Mouse (Mus musculus) hindbrain, embryonic 14.5 days (tissue): ENCODE measurements around the gene Hspb6. TPM values are rescaled to one million over a fixed set of nuclear protein-coding genes. Genes with fewer than 3 reads are reported as not detected.

Experiments used
- ATAC-seq: fragments of 200-750 bp; cut with Nextera tagmentation; 2 replicates; pipeline ENCODE4 v1.8.0; 2017; ENCODE audit warnings: moderate number of reproducible peaks, mild to moderate bottlenecking, moderate TSS enrichment, moderate library complexity; ENCODE audit not compliant: low FRiP score
- DNase-seq: peaks from one replicate; pipeline ENCODE4 v3.0.0-alpha.2; 2015; ENCODE audit warnings: low spot score
- H3K27ac ChIP-seq: fragments of 300-500 bp; sonication (generic); 2 replicates; pipeline ENCODE4 v1.5.1; 2014; ENCODE audit warnings: mild to moderate bottlenecking, moderate library complexity
- H3K27me3 ChIP-seq: fragments of 300-500 bp; sonication (generic); 2 replicates; pipeline ENCODE4 v1.6.1; 2014; ENCODE audit warnings: mild to moderate bottlenecking, low read length, mixed read lengths; ENCODE audit not compliant: control insufficient read depth, insufficient read depth
- H3K36me3 ChIP-seq: fragments of 300-500 bp; sonication (generic); replicated peaks from 2 replicates; pipeline ENCODE4 v1.6.1; 2014; ENCODE audit not compliant: control insufficient read depth, insufficient read depth
- H3K4me1 ChIP-seq: fragments of 300-500 bp; sonication (generic); replicated peaks from 2 replicates; pipeline ENCODE4 v1.6.1; 2014; ENCODE audit warnings: antibody characterized with exemption, low read length, mixed read lengths; ENCODE audit not compliant: control insufficient read depth, insufficient read depth
- H3K4me2 ChIP-seq: fragments of 300-500 bp; sonication (generic); replicated peaks from 2 replicates; pipeline ENCODE4 v1.6.1; 2014; ENCODE audit warnings: mild to moderate bottlenecking, moderate library complexity
- H3K4me3 ChIP-seq: fragments of 300-500 bp; sonication (generic); replicated peaks from 2 replicates; pipeline ENCODE4 v1.5.1; 2014; ENCODE audit warnings: mild to moderate bottlenecking, low read length
- H3K9ac ChIP-seq: fragments of 300-500 bp; sonication (generic); 2 replicates; pipeline ENCODE4 v1.6.1; 2014
- H3K9me3 ChIP-seq: fragments of 300-500 bp; sonication (generic); 2 replicates; pipeline ENCODE4 v1.6.1; 2016; ENCODE audit warnings: low read length; ENCODE audit not compliant: control insufficient read depth
- WGBS: fragments of 180-500 bp; shearing (Covaris S2); extraction: QIAGEN DNeasy Blood & Tissue Kit; methylation state at CpG from one replicate; pipeline ENCODE4 v1.1.7; 2014; 5-methylcytosine and 5-hydroxymethylcytosine counted together
- polyA plus RNA-seq: library from polyadenylated mRNA; unstranded; fragments of >200 nt; fragmentation: Nextera tagmentation; extraction: Ambion mirVana; gene quantifications from 2 replicates; pipeline ENCODE4 v1.2.1, GENCODE M21; 2014

Gene Hspb6
- polyA plus RNA-seq, 1 experiment from 2014 or later = 12.6 TPM

- ATAC-seq (no peak), DNase-seq (no peak)
- no peak overlapping the region for H3K9ac ChIP-seq
These were observed 8.3 kb downstream of the Hspb6 start for GRCm38 (mm10) chr7:30560296-30560695.

GRCm38 (mm10) chr7:30562526-30563116 lies 10.6 kb downstream of the Hspb6 start:
- Histone ChIP-seq H3K9me3 (no peaks in the 10 kb centered on the region), H3K36me3 (peaks cover 27% of the 10 kb centered on the region), H3K9ac (peak overlapping the region; percentile 76), H3K4me3 (peak overlapping the region; percentile 68), H3K27me3 (no peaks in the 10 kb centered on the region), H3K4me2 (peak overlapping the region; percentile 62), H3K4me1 (peaks cover 27% of the 10 kb centered on the region), H3K27ac (peak overlapping the region; percentile 58)
- DNase-seq (no peak), ATAC-seq (peak; percentile 10; the same call in 1 of the 2 replicates)
- WGBS = 2% methylated on average over 27 of the region's 27 CpGs

More at GRCm38 (mm10) chr7:30560296-30560695, 8.3 kb downstream of the Hspb6 start:
- WGBS = 64% methylated on average over 2 of the region's 2 CpGs
- H3K27me3 ChIP-seq = no peaks in the 10 kb centered on the region
- peaks cover 27% of the 10 kb centered on the region for H3K4me1 ChIP-seq
- peaks cover 25% of the 10 kb centered on the region for H3K36me3 ChIP-seq
- peak overlapping the region; percentile 99; the same call in 1 of the 2 replicates for H3K4me2 ChIP-seq
- no peaks in the 10 kb centered on the region for H3K9me3 ChIP-seq
- peak overlapping the region; percentile 62; the same call in 1 of the 2 replicates for H3K4me3 ChIP-seq
- peak overlapping the region; percentile 65 for H3K27ac ChIP-seq

- Histone ChIP-seq H3K36me3 (peaks cover 33% of the 10 kb centered on the region), H3K9me3 (no peaks in the 10 kb centered on the region), H3K27ac (peak within 1 kb of the TSS; percentile 92), H3K4me2 (peak within 1 kb of the TSS; percentile 62), H3K27me3 (no peaks in the 10 kb centered on the region), H3K4me3 (peak within 1 kb of the TSS; percentile 68), H3K9ac (peak within 1 kb of the TSS; percentile 76), H3K4me1 (peaks cover 24% of the 10 kb centered on the region)
- ATAC-seq (peak; percentile 85), DNase-seq (peak; percentile 99)
- under 1% methylated on average over 45 of the region's 45 CpGs for WGBS
These were observed 11.3 kb downstream of the Hspb6 start, which contains the start of the genes U2af1l4, Gm49396 and Psenen for GRCm38 (mm10) chr7:30563117-30563905. U2af1l4 (plus strand) TSS chr7:30563301. Gm49396 (plus strand) TSS chr7:30563344. Psenen (minus strand) TSS chr7:30563627.

DNA sequence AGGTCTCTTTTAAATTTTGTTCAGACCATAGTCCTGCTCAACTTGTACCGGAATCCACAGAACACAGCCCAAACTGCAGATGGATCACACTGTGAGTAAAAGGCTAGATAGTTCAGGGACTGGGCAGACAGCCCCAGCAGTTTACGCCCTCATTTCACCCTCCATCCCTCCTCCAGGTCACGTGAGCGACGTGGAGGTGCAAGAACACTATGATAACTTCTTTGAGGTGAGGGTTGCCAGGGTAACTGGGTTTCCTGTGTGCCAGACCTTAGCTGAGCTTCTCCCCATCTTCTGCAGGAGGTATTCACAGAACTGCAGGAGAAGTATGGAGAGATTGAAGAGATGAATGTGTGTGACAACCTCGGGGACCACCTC lies 11.9 kb downstream of the Hspb6 start:
- H3K27ac ChIP-seq = peak overlapping the region; percentile 92; the same call in 1 of the 2 replicates
- 29% methylated on average over 6 of the region's 6 CpGs for WGBS
- peak overlapping the region; percentile 62 for H3K4me2 ChIP-seq
- DNase-seq (no peak), ATAC-seq (no peak)
- H3K4me3 ChIP-seq = peak overlapping the region; percentile 68
- peaks cover 38% of the 10 kb centered on the region for H3K36me3 ChIP-seq
- peaks cover 18% of the 10 kb centered on the region for H3K4me1 ChIP-seq
- H3K9me3 ChIP-seq = no peaks in the 10 kb centered on the region
- H3K9ac ChIP-seq = peak overlapping the region; percentile 76
- no peaks in the 10 kb centered on the region for H3K27me3 ChIP-seq

DNA sequence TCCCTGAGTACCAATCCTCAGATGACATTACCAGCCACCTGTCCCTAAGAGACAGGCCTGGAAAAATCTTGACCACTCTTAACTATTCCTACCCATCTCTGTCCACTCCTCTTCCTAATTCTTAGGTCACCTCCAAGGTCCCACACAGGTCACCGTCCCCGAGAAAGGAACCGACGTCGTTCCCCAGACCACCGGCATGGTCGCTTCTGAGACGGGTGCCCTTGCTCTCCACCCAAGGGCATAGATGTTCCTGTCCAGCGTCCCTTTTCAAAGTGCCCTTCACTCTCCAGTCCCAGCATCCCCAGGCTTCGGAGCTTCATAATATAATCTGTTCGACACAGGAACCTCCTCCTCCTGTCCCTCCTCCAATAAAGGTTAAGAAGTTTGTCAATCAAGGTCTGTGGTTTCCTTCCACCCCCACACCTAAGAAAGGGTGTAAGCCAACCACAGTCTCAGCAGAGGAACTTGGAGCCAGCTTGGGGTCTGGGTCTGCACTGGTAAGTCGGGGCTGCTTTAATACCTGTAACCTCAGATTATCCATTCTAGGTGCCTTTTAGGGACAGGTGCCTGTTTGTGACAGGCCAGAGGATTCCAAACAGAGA lies 13.1 kb downstream of the Hspb6 start, which contains the start of gene Igflr1:
Gene Igflr1, plus strand, starts transcription at position 458 of the 602 bp plus-strand sequence.
- Histone ChIP-seq H3K4me1 (peaks cover 12% of the 10 kb centered on the region), H3K27ac (no peak within 1 kb of the TSS), H3K9me3 (no peaks in the 10 kb centered on the region), H3K27me3 (no peaks in the 10 kb centered on the region), H3K4me2 (no peak within 1 kb of the TSS), H3K9ac (peak within 1 kb of the TSS; percentile 76; the same call in 1 of the 2 replicates), H3K36me3 (peaks cover 50% of the 10 kb centered on the region), H3K4me3 (peak within 1 kb of the TSS; percentile 68)
- ATAC-seq (no peak), DNase-seq (no peak)
- WGBS = 95% methylated on average over 12 of the region's 12 CpGs

DNA sequence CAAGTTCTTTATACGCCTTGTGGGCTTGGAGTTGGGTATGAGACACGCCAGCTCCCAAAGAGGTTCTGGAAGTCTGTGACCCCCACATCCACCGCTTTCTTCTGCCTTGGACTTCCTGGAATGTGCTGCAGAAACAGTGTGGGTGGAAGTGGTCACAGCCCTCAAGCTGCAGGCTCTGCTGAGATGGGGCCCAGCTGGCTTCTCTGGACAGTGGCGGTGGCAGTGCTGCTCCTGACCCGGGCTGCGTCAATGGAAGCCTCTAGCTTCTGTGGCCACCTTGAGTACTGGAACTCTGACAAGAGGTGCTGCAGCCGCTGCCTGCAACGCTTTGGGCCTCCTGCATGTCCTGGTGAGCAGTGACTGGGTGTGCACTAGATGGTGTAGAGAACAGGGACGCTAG lies 14.1 kb downstream of the Hspb6 start:
- WGBS = 91% methylated on average over 9 of the region's 9 CpGs
- no peak for ATAC-seq
- peaks cover 60% of the 10 kb centered on the region for H3K36me3 ChIP-seq

DNA sequence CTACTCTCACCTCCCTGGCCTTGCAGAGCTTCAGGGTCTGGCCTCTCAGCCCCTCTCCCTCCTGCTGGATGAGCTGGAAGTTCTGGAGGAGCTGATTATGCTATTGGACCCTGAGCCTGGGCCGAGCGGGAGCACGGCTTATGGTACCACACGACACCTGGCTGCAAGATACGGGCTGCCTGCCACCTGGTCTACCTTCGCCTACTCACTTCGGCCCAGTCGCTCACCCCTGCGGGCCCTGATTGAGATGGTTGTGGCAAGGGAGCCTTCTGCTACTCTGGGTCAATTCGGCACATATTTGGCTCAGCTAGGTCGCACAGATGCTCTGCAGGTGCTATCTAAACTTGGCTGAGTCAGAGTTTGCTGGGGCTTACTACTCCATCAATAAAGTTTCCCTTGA lies 15.6 kb downstream of the Hspb6 start:
- H3K4me3 ChIP-seq = no peak overlapping the region
- H3K4me2 ChIP-seq = no peak overlapping the region
- ATAC-seq = no peak
- no peak overlapping the region for H3K9ac ChIP-seq
- peaks cover 8% of the 10 kb centered on the region for H3K4me1 ChIP-seq
- no peaks in the 10 kb centered on the region for H3K27me3 ChIP-seq
- H3K36me3 ChIP-seq = peaks cover 75% of the 10 kb centered on the region
- H3K9me3 ChIP-seq = no peaks in the 10 kb centered on the region
- H3K27ac ChIP-seq = no peak overlapping the region
- WGBS = 93% methylated on average over 11 of the region's 11 CpGs
- no peak for DNase-seq

More for the DNA sequence above, 14.1 kb downstream of the Hspb6 start:
- Histone ChIP-seq H3K9ac (no peak overlapping the region), H3K9me3 (no peaks in the 10 kb centered on the region), H3K27ac (no peak overlapping the region), H3K4me2 (no peak overlapping the region), H3K27me3 (no peaks in the 10 kb centered on the region), H3K4me1 (peaks cover 12% of the 10 kb centered on the region), H3K4me3 (no peak overlapping the region)
- DNase-seq = no peak

- H3K4me3 ChIP-seq = no peak overlapping the region
- H3K9ac ChIP-seq = no peak overlapping the region
- H3K9me3 ChIP-seq = no peaks in the 10 kb centered on the region
- WGBS = 92% methylated on average over 5 of the region's 5 CpGs
- ATAC-seq = no peak
- no peaks in the 10 kb centered on the region for H3K4me1 ChIP-seq
- no peaks in the 10 kb centered on the region for H3K27me3 ChIP-seq
- H3K27ac ChIP-seq = no peak overlapping the region
- H3K4me2 ChIP-seq = no peak overlapping the region
- peaks cover 99% of the 10 kb centered on the region for H3K36me3 ChIP-seq
- no peak for DNase-seq
These were observed 20.4 kb downstream of the Hspb6 start for GRCm38 (mm10) chr7:30572389-30572788.

- Histone ChIP-seq H3K36me3 (peaks cover 100% of the 10 kb centered on the region), H3K27me3 (no peaks in the 10 kb centered on the region), H3K4me1 (no peaks in the 10 kb centered on the region), H3K4me2 (no peak overlapping the region), H3K4me3 (no peak overlapping the region), H3K9ac (no peak overlapping the region), H3K9me3 (no peaks in the 10 kb centered on the region), H3K27ac (no peak overlapping the region)
- 83% methylated on average over 2 of the region's 2 CpGs for WGBS
- DNase-seq (no peak), ATAC-seq (no peak)
These were observed 21.0 kb downstream of the Hspb6 start for GRCm38 (mm10) chr7:30572969-30573368.
